Mouse (Mus musculus) G1E (cell line): ENCODE results near the gene Faf1. TPM values are rescaled to one million over a fixed set of nuclear protein-coding genes. Genes with fewer than 3 reads are reported as not detected.

Source experiments
- ATAC-seq: 2 replicates; pipeline ENCODE4 v1.8.0; 2016; ENCODE audit warnings: mild to moderate bottlenecking; ENCODE audit not compliant: insufficient number of reproducible peaks, poor library complexity, low FRiP score, severe bottlenecking; ENCODE audit errors: extremely low read depth
- DNase-seq: peaks from one replicate; pipeline ENCODE4 v3.0.0; 2012; ENCODE audit warnings: low spot score
- H3K27me3 ChIP-seq: 2 replicates; pipeline ENCODE4 v1.6.1; 2012; ENCODE audit warnings: mild to moderate bottlenecking, low read length, inconsistent platforms; ENCODE audit not compliant: insufficient read depth
- H3K36me3 ChIP-seq: replicated peaks from 2 replicates; pipeline ENCODE3; 2012; ENCODE audit warnings: mild to moderate bottlenecking, inconsistent platforms
- H3K4me1 ChIP-seq: 2 replicates; pipeline ENCODE4 v1.6.1; 2012; ENCODE audit warnings: low read depth, low read length, inconsistent platforms, mixed read lengths; ENCODE audit not compliant: insufficient read depth
- H3K4me3 ChIP-seq: 2 replicates; pipeline ENCODE4 v1.5.1; 2012; ENCODE audit warnings: low read depth, mild to moderate bottlenecking, inconsistent platforms, low read length, moderate library complexity, mixed read lengths
- H3K9me3 ChIP-seq: replicated peaks from 2 replicates; pipeline ENCODE4 v1.6.1; 2012; ENCODE audit warnings: inconsistent platforms
- CTCF ChIP-seq: IDR thresholded peaks from 2 replicates; pipeline ENCODE4 v1.5.1; 2012; ENCODE audit warnings: low read depth, low read length, inconsistent platforms, mixed read lengths
- GATA1 ChIP-seq: IDR thresholded peaks from 2 replicates; pipeline ENCODE4 v1.6.1; 2012; ENCODE audit warnings: borderline replicate concordance, low read length, inconsistent platforms, mixed read lengths
- GATA2 ChIP-seq: IDR thresholded peaks from 2 replicates; pipeline ENCODE4 v1.6.1; 2012; ENCODE audit warnings: low read depth, low read length, inconsistent platforms, borderline replicate concordance
- POLR2AphosphoS5 ChIP-seq: IDR thresholded peaks from 2 replicates; pipeline ENCODE4 v1.6.1; 2012; ENCODE audit warnings: low read depth, low read length, inconsistent platforms; ENCODE audit not compliant: insufficient replicate concordance
- TAL1 ChIP-seq: conservative IDR thresholded peaks from 2 replicates; pipeline ENCODE4 v1.6.1; 2012; ENCODE audit warnings: low read depth, low read length, inconsistent platforms, mixed read lengths
- polyA plus RNA-seq: library from polyadenylated mRNA; stranded (reverse); fragments of >175 nt; gene quantifications from 2 replicates; pipeline ENCODE4 v1.2.3, GENCODE M21; 2012
- total RNA-seq, 2 experiments: library from RNA; stranded (forward) in 1 of 2; stranded (reverse) in 1 of 2; fragments of 200-1000 nt in 1 of 2; fragments of >200 nt in 1 of 2; fragmentation: Nextera tagmentation in 1 of 2; gene quantifications; 2 replicates each; pipeline ENCODE4 v1.2.3; 2014 to 2017

Gene Faf1
- total RNA-seq (2014; fragmentation: Nextera tagmentation) (66.9 and 71.9 TPM in 2 replicates), total RNA-seq (2017) (65.0 and 65.8 TPM in 2 replicates), polyA plus RNA-seq (7.1 and 9.5 TPM in 2 replicates)

DNA sequence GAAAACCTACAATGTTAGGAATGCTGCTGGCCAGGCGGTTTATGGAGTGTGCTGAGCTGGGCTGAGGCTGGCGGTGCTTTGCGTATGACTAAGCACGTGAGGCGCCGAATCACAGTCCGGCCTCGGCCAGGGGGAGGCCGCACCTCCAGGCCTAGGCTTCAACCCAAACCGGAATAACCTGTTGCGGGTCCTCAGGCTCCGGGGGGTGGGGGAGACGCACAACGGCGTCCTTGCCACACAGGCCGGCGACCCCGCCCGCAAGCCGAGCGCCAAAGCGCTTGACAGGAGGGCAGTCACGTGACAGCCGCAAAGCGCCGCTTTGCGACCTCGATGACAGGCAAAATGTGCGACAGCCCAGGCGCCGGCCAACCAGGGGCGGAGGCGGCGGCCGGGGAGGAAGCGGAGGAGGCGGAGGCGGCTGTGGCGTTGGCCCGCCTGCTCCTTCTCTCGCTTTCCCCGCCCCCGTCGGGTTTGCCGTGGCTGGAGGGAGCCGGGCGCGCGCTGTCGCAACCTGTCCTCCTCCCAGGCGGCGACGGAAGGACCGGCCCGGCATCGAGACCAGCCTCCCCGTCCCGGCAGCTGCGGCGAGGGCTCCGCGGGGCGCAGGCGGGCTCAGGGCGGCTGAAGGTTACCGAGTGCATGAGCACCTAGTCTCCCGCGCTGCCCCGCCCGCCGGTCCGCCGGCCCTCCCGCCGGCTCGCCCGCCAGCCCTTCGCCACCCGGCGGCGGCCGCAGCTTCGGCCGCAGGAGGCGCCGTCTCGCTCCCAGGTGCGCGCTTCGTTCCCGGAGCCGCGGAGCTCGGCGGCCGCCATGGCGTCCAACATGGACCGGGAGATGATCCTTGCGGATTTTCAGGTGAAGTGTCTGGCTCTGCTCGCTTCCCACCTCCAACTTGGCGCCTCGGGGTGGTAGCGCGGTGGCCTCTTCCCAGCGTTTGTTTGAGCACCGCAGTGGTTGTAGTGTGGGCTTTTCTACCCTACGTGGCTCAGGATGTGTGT lies at the start of gene Faf1:
TSS of gene Faf1 (plus strand) at position 371 of the 998 bp plus-strand sequence.
- Histone ChIP-seq H3K4me3 (peak within 1 kb of the TSS; percentile 88), H3K9me3 (no peaks in the 10 kb centered on the region), H3K4me1 (peaks cover 28% of the 10 kb centered on the region), H3K36me3 (peaks cover 5% of the 10 kb centered on the region), H3K27me3 (no peaks in the 10 kb centered on the region)
- peak; percentile 91 for DNase-seq
- TF ChIP-seq GATA2 = no peak
- no peak for TF ChIP-seq CTCF
- TF ChIP-seq TAL1 = no peak
- peak; percentile 85 for ATAC-seq

- Histone ChIP-seq H3K36me3 (no peaks in the 10 kb centered on the region), H3K4me3 (no peak overlapping the region), H3K9me3 (no peaks in the 10 kb centered on the region), H3K4me1 (no peaks in the 10 kb centered on the region), H3K27me3 (peaks cover 12% of the 10 kb centered on the region; the same call in 1 of the 2 replicates)
- no peak for DNase-seq
- no peak for ATAC-seq
- TF ChIP-seq CTCF = no peak
- TF ChIP-seq POLR2AphosphoS5 = no peak
- no peak for TF ChIP-seq TAL1
- TF ChIP-seq GATA2 = no peak
- TF ChIP-seq GATA1 = no peak
These were observed 46.2 kb upstream of the Faf1 start for GRCm38 (mm10) chr4:109630215-109630614.

DNA sequence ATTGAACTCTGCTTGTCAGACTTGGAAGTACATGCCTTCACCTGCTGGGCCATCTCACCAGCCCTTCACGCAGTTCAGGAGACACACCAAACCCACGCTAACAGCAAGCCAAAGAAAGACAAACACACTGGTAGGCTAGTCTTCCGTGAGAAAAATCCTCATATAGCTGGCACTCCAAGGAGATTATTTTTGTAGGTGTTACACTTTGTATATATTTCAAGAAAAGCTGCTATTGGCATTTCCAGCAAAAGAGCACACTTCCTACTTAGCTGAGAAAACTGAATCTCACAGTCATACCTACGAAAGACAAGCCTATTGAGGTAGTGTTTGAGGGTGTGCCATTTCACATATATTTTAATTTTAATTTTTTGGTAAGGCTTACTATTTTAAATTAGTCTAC lies 45.4 kb upstream of the Faf1 start:
- H3K36me3 ChIP-seq = no peaks in the 10 kb centered on the region
- no peak for TF ChIP-seq GATA2
- no peak for TF ChIP-seq TAL1
- TF ChIP-seq POLR2AphosphoS5 = no peak
- TF ChIP-seq CTCF = no peak
- no peak for TF ChIP-seq GATA1
- no peak for ATAC-seq

DNA sequence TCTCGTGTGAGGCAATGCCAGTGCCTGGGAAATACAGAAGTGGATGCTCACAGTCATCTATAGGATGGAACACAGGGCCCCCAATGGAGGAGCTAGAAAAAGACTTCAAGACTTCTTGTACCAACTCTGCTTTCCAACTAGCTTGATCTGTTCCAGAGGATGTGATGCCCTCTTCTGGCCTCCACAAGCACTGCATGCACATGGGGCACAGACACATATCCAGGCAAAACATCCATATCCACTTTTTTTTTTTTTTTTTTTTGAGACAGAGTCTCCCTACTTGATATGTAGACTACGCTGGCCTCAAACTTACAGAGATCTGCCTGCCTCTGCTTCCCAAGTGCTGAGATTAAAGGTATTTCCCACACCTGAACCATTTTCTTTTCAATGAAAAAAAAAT lies 41.4 kb upstream of the Faf1 start:
- Histone ChIP-seq H3K4me3 (no peak overlapping the region), H3K27me3 (peaks cover 11% of the 10 kb centered on the region), H3K9me3 (no peaks in the 10 kb centered on the region), H3K36me3 (no peaks in the 10 kb centered on the region), H3K4me1 (0 out of 2 replicates have a peak, but pooled peaks cover 2% of the 10 kb centered on the region)
- DNase-seq (no peak), ATAC-seq (no peak)
- TF ChIP-seq GATA1 (no peak), CTCF (peak; percentile 27; the same call in 1 of the 2 replicates), GATA2 (no peak), POLR2AphosphoS5 (no peak), TAL1 (no peak)

More for the DNA sequence above, 45.4 kb upstream of the Faf1 start:
- no peak for DNase-seq
- no peaks in the 10 kb centered on the region for H3K9me3 ChIP-seq
- H3K4me1 ChIP-seq = no peaks in the 10 kb centered on the region
- no peak overlapping the region for H3K4me3 ChIP-seq
- peaks cover 15% of the 10 kb centered on the region for H3K27me3 ChIP-seq

GRCm38 (mm10) chr4:109639356-109639755 lies 37.0 kb upstream of the Faf1 start:
- Histone ChIP-seq H3K27me3 (peaks cover 14% of the 10 kb centered on the region), H3K36me3 (no peaks in the 10 kb centered on the region), H3K4me3 (no peak overlapping the region), H3K4me1 (0 out of 2 replicates have a peak, but pooled peaks cover 2% of the 10 kb centered on the region), H3K9me3 (no peaks in the 10 kb centered on the region)
- ATAC-seq (no peak), DNase-seq (no peak)
- no peak for TF ChIP-seq TAL1
- TF ChIP-seq GATA2 = no peak
- no peak for TF ChIP-seq CTCF
- no peak for TF ChIP-seq GATA1
- TF ChIP-seq POLR2AphosphoS5 = no peak

- Histone ChIP-seq H3K27me3 (peaks cover 14% of the 10 kb centered on the region), H3K9me3 (no peaks in the 10 kb centered on the region), H3K4me1 (0 out of 2 replicates have a peak, but pooled peaks cover 2% of the 10 kb centered on the region), H3K36me3 (no peaks in the 10 kb centered on the region), H3K4me3 (no peak overlapping the region)
- DNase-seq = no peak
- TF ChIP-seq GATA2 = no peak
- no peak for TF ChIP-seq TAL1
- TF ChIP-seq POLR2AphosphoS5 = no peak
- no peak for ATAC-seq
These were observed 36.2 kb upstream of the Faf1 start for GRCm38 (mm10) chr4:109640141-109640540.
